Mouse (Mus musculus) retina, embryonic 14.5 days (tissue): ENCODE measurements around the gene Nprl2.

Source experiments
- DNase-seq: peaks from one replicate; pipeline ENCODE4 v3.0.0-alpha.2; 2015; ENCODE audit warnings: low spot score

Nprl2 gene

DNA sequence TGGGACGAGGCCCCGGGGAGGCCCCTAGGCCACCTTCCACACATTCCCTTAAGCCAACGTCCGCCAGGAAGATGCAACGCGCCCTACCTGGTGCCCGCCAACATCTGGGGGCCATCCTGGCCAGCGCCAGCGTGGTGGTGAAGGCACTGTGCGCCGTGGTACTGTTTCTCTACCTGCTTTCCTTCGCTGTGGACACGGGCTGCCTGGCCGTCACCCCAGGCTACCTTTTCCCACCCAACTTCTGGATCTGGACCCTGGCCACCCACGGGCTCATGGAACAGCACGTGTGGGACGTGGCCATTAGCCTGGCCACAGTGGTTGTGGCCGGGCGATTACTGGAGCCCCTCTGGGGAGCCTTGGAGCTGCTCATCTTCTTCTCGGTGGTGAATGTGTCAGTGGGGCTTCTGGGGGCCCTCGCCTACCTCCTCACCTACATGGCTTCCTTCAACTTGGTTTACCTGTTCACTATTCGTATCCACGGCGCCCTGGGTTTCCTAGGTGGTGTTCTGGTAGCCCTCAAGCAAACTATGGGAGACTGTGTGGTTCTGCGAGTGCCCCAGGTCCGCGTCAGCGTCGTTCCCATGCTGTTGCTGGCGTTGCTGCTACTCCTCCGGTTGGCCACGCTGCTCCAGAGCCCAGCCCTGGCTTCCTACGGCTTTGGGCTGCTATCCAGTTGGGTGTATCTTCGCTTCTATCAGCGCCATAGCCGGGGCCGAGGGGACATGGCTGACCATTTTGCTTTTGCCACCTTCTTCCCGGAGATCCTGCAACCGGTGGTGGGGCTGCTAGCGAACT, 7.4 kb upstream of the Nprl2 start:
- DNase-seq: no peak

DNA sequence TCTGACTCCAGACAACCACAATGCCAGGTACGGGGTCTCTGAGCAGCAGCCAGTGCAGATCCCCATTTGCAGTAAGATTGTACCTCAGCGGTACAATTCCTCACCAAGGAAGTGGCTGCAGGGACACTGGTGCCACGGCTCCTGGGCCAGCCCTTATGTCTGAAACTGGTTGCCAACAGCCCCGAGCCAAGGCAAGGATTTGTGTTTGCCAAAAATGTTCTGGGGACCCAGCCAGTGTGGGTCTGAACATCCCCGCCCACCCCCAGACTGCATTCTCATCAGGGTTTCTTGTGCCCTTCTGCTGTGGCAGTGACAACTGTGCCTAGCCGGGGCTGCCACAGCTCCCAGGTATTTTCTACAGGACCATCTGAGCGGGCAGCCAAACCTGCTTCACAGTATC, 3.8 kb upstream of the Nprl2 start:
- no peak for DNase-seq

DNA sequence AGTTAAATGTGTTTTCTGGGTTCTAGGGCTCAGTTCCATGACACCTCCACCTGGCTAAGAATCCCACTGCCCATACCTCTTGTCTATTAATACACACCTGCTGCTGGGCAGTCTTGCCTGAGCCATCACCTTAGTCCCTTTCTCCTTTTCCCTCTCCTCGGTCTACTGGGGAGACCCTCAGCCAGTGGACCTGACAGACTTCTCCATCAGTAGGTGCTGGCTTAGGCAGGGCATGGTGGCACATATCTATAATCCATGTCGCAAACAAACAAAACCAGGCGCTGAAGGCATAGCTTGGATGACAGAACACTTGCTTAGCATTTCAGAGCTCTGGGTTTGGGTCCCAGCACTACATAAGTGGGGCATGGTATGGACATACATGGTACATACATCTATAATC, 3.3 kb upstream of the Nprl2 start:
- no peak for DNase-seq

DNA sequence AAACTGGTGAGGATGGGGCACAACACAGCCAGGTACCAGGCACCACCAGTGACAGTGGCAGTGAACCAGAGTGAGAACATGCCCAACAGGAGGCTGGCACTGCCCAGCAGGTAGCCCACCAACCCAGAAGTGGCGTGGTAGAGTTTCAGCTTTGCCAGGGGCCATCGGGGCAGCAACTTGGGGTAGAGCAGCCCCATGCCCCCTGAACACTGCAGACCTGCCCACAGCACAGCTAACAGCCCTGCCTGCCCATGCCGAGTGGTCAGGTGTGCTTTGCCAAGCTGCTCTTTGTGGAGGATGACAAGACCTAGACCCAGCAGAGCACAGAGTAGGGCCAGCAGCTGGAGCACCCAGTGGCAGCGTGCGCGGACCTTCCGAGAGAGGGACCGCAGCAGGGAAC, 2.1 kb upstream of the Nprl2 start:
- DNase-seq: no peak

DNA sequence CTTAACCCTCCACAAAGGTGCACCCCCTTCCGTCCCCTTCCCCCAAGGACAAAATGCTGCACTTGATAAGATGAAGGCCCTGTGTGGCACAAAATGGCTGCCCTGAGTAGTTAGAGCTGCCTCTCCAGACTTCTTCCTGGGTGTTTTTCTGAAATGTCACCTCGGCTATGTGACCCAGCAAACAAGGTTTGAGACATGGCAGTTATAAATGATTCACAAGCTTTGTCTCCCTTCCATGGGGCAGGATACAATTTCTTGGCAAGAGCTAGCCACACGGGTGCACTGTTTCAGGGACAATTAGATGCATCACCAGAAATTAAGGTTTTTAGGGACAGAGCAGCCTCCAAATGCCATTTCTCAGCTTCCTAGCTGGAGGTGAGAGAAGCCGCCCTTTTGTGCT, 1.6 kb upstream of the Nprl2 start:
- DNase-seq: no peak

DNA sequence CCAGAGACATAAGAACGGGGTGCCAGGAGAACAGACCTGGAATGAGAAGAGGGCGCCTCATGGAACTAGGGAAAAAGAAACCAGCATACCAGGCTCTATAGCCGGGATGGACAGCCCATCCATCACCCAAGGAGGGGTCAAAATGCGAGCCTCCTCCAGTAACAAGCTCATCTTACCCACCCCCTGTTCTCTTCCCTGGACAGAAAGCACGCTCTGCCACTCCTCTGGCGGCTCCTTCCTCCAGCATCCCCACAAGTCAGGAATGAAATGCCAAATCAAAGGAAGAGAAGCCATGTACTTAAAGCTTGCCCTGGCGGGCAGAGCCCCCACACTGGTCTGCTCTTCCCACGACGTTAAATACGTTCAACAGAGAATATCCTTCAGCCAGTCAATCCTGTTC, 1.0 kb upstream of the Nprl2 start:
- DNase-seq: no peak

DNA sequence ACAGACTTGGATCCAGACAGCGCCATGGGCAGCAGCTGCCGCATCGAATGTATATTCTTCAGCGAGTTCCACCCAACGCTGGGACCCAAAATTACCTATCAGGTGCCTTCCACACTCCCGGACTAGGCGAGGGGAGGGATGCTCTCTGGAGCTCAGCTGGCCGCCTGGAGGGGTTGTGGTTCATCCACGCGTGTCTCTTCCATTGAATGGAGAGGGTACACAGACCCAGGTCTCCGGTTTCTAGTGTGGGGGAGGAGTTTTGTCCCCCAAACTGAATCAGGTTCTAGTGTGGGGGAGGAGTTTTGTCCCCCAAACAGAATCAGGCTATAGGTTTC, 293 bp downstream of the Nprl2 start:
- no peak for DNase-seq

DNA sequence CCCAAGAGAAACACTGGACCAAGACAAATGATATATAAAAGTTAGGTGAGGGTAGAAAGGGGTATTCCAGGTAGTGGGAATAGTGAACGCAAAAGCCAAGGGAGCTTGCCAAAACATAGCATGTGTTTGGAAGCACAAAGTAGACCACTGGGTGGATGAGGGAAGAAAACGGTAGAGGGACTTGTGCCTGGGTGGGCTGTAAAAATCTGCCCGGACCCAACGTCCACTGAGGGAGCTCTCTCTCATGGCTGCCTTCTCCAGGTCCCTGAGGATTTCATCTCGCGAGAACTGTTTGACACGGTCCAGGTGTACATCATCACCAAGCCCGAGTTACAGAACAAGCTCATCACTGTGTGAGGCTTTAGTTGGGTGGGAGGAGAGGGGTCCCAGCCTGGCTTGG, 695 bp downstream of the Nprl2 start:
- no peak for DNase-seq

DNA sequence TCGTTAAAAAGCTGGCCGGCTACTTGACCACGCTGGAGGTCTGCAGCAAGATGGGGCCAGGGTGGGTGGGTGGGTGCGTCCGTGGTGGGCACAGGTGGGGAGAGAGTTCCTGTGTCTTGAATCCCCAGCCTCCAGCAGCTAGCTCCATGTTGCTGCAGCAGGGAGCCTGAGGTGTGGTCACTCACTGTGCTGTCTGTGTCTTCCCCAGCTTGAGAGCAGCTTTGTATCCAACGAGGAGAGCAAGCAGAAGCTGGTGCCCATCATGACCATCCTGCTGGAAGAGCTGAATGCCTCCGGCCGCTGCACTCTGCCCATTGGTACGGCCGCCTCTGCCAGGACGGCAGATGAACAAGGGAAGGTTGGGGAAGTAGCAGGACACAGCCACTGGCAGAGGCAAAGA, 1.3 kb downstream of the Nprl2 start:
- no peak for DNase-seq

DNA sequence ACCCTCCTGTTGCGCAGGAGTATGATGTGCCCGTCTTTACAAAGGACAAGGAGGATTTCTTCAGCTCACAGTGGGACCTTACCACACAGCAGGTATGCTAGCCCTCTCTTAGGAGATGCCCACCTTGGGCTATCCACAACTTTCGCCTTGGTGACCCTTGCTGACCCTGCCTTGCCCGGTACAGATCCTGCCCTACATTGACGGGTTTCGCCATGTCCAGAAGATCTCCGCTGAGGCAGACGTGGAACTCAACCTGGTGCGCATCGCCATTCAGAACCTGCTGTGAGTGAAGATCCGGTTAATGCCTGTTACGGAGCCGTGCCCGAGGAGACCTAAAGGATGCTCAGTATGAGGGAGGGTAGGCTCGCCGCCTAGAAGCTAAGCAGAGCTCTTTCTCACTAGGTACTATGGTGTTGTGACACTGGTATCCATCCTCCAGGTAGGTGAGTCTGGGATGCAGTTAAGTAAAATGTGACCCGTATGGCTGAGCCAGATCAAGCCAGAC, 2.2 kb downstream of the Nprl2 start:
- no peak for DNase-seq

DNA sequence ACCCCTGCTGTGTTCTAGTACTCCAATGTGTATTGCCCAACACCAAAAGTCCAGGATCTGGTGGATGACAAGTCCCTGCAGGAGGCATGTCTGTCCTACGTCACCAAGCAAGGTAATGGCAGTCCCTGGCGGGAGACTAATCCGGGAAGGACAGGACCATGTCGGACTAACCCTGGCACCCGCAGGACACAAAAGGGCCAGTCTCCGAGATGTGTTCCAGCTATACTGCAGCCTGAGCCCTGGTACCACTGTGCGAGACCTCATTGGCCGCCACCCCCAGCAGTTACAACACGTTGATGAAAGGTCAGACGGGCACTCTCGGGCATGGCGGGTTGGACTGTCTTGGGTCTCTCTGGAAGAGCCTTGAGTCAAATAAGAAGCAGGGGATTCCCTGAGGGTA, 2.7 kb downstream of the Nprl2 start:
- no peak for DNase-seq

DNA sequence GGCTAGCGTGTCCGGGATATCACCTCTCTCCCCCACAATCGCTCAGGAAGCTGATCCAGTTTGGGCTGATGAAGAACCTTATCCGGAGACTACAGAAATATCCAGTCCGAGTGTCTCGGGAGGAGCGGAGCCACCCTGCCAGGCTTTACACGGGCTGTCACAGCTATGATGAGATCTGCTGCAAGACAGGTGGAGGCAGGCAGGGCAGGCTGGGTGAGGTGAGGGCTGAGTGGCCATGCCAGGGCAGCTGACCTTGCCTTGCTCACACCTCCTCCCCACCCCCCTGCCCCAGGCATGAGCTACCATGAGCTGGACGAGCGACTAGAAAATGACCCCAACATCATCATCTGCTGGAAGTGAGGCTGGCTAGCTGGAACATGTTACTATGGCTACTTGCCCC, 3.2 kb downstream of the Nprl2 start:
- no peak for DNase-seq

DNA sequence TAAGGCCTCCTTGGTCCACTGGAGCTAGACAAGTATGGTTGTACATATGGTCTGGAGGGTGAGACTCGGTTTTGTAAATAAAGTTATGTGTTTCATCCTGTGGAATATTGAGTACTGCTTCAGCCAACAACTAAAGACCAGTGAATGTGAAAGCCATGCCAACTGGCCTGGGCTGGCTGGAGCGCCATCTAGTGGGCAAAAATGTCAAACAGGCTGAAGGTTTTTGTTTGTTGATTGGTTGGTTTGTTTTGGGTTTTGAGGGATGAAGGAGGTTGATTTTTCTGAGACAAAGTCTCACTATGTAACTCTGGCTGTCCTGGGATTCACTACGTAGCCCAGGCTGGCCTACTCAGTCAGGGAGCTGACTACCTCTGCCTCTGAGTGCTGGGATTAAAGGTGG, 3.6 kb downstream of the Nprl2 start:
- DNase-seq: peak; percentile 87

DNA sequence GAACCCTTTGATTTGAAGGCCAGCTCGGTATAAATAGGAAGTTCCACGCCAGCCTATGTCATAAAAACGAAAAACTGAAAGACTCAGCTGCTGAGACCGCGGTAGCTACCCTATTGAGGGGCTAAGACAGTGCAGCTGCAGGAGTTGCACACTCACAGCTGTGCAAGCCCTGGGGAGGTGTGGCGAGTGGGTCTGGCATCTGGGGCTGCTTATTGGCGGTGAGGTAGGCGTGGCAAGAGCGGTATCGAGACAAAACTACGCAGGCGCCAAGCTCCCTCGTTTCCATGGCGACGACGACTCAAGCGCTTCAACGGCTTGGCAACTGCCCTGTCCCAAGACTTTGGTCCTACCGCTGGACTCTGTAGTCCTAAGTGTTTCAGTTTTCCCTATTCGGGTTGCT, 5.0 kb downstream of the Nprl2 start, which contains the start of gene Zmynd10:
Gene Zmynd10, plus strand, starts transcription at position 273 of the 400 bp plus-strand sequence.
- DNase-seq: peak; percentile 95

DNA sequence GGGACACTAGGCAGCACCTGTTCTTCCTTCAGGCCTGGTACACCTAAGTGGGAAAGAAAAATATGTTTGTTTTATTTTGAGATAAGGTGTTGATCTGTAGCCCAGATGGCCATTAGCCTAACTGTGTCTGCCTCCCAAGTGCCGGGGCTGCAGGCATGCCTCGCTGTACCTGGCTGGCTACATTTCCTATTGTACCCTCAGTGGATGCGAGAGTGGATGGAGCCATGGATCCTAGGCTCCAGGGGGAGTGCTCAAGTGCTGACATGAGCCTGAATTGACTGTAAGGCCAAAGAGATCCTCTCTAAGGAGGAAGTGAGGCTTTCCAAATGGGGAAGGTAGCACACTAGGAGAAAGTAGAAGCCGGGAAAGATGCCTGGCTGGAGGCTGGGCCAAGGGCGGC, 5.9 kb downstream of the Nprl2 start:
- no peak for DNase-seq

DNA sequence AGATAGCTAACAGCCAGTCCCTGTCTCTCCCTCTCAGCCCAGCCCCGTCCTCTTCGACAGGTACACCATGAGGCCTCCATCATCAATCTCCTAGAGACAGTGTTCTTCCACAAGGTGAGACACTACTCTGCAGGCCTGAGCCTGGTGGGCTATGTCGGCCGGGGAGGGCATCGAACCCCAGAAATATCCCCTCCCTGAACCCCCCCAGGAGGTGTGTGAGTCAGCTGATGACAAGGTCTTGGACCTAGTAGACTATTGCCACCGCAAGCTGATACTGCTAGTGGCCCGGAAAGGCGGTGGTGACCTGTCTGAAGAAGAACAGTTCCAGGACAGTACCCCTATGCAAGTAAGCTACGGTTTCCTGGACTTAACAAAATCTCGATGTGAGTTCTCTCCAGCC, 6.8 kb downstream of the Nprl2 start:
- no peak for DNase-seq

DNA sequence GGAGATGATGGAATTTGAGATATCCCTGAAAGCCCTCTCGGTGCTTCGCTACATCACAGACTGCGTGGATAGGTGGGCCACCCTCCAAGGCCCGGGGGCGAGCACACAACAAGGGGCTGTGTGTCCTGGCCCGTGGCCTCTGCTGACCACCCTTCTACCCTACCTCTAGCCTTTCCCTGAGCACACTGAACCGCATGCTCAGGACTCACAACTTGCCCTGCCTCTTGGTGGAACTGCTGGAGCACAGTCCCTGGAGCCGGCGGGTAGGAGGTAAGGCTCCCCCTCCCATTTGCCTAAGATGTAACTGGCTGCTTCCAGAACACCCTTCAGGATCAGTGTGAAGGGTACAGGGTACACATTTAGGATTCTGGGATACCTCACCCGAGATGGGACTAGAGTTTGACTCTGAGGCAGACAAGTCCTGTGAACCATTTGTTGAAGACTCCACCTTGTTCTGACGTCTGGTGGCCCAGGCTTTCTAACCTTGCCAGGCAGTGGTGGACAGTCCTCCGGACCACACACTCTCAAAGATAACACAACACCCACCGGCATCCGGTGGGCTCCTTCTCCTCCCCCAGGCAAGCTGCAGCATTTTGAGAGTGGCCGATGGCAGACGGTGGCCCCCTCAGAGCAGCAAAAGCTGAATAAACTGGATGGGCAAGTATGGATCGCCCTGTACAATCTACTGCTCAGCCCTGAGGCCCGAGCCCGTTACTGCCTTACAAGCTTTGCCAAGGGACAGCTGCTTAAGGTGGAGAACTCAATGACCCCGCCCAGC, 7.5 kb downstream of the Nprl2 start:
- no peak for DNase-seq

DNA sequence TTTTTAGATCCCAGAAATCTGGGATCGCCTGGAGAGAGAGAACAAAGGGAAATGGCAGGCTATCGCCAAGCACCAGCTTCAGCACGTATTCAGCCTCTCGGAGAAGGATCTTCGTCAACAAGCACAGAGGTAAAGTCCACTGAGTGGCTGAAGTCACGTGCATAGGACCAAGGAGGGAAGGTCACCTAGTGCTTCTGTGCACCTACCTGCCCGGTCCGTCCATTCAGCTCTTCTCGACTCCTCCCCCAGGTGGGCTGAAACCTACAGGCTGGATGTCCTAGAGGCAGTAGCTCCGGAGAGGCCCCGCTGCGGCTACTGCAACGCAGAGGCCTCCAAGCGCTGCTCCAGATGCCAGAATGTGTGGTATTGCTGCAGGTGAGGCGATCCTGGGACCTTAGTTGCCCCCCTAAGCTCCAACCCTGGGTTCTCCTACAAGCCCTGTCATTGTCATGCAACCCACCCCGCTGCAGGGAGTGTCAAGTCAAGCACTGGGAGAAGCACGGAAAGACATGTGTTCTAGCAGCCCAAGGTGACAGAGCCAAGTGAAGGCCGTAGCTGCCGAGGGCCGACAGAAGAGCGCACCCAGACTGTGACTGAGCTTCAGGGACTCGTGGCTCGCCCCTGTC, 8.6 kb downstream of the Nprl2 start:
- DNase-seq: no peak

DNA sequence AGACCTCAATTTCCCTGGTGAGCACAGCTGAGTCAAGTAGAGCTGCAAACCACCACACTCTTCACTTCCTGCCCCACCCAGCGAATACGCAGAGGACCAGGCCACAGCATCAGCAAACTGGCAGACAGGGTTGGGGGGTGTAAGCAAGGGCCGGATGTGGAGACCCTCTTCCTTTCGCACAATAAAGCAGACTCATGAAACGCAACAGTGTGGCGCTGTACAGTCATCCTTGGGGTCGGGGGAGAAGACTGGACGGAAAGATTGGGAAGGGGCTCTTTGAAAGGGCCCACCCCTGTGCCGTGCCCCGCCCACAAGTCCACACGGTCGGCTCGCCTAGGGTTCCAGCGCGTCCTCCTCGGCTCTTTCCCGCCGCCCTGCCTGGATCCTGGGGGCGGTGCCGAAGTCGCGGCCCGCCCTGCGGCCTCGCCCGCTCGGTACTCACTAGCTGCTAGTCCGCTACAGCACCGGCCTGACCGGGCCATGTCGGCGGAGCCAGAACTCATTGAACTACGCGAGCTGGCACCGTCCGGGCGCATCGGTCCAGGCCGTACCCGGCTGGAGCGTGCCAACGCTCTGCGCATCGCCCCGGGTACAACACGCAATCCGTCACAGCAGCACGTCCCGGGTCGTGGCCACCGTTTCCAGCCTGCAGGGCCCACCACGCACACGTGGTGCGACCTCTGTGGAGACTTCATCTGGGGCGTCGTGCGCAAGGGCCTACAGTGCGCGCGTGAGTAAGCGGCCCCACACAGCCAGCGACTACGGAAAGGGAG, 9.3 kb downstream of the Nprl2 start, which contains the start of gene Rassf1:
Gene Rassf1, plus strand, starts transcription at position 439 of the 773 bp plus-strand sequence.
- peak; percentile 62 for DNase-seq

DNA sequence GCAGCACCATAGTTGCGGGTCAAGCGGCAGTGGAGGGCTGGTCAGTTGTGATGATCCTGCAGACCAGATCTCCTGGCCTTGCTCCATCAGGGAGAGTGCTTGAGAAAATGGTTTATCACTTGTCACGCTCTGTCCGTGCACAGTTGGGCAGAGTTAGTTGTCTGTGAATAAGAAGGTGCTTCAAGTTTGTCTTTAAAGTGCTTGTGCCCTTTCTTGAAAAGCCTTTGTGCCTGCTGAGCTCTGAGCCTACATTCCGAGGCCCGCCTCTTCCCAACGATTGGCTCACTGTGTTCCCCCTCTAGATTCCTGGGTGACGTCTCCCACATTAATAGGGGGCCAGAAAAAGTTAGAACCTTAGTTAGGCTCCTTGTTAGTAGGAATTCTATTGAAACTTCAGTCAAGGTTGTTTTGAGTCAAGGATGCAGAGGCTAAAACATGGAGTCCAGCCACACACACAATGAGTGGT, 9.9 kb downstream of the Nprl2 start:
- DNase-seq: no peak

DNA sequence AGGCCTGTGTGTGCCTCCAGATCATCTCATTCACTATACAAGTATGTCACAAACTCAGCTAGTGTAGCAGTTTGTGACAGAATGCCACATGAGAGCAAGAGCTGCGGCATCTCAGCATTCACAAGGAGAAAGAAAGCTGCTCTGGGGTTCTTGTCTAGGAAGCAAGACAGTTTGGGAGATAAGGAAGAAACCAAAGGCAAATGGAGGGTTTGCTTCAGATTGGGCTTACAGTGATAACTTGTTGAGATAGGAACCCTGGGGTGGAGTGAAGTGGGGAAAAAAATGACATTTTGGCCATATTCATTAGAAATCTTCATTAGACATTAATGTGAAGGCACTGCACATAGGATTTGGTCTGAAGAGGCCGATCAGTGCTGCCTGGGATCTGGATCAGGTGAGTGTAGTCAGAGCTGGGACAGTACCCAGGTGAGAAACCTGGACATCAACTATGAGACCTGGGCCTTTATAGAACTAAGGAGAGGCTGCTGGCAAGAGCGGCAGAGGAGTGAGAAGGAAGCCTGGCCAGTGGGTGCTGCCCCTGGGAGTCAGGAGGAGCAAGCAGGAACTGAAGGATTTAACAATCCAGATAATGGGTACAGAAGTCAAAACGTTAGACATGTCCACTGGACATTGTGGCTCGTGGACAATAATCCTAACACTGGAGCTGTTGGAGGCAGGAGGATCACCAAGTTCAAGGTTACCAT, 10.8 kb downstream of the Nprl2 start:
- DNase-seq: no peak
